Mouse (Mus musculus): ENCODE data around the gene Dbx1.

DNA sequence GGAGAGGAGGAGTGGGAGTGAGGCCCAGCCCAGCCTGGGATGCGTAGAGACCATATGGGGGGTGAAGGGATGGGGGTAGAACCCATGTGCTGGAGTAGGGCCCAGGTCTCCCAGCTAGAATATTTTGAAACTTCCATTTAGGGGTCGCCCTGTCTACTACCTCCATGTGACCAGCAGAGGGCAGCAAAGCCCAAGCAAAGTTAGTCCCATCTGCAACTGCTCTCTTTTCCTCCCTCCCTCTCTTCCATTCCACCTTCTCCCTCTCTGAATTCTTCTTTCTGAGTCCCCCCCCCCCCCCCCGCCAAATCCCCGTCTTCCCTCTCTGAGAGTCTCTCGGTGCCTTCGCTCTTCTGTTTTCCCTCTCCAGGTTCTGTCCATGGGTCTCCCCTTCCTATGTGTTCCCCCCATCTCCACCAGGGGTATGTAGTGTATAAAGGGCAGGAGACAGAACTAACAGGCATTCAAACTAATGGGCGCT is 20.4 kb downstream of the Dbx1 start:
- peak; percentile 92 for TF ChIP-seq CTCF (IDR thresholded peaks at IDR 0.05; ENCODE audit: extremely low read depth, insufficient read depth, low read length)
- TF ChIP-seq POLR2A (IDR thresholded peaks at IDR 0.05; ENCODE audit: extremely low read depth, insufficient read depth, low read length) = no peak

Data from cortical plate, adult 2 months (tissue).